Mouse (Mus musculus) G1E (cell line): Measurements from ENCODE around the gene Mia2.

Experiments used
- CTCF ChIP-seq: IDR thresholded peaks from 2 replicates; pipeline ENCODE4 v1.5.1; 2012; ENCODE audit warnings: low read depth, low read length, inconsistent platforms, mixed read lengths
- GATA2 ChIP-seq: IDR thresholded peaks from 2 replicates; pipeline ENCODE4 v1.6.1; 2012; ENCODE audit warnings: low read depth, low read length, inconsistent platforms, borderline replicate concordance
- TAL1 ChIP-seq: conservative IDR thresholded peaks from 2 replicates; pipeline ENCODE4 v1.6.1; 2012; ENCODE audit warnings: low read depth, low read length, inconsistent platforms, mixed read lengths

DNA sequence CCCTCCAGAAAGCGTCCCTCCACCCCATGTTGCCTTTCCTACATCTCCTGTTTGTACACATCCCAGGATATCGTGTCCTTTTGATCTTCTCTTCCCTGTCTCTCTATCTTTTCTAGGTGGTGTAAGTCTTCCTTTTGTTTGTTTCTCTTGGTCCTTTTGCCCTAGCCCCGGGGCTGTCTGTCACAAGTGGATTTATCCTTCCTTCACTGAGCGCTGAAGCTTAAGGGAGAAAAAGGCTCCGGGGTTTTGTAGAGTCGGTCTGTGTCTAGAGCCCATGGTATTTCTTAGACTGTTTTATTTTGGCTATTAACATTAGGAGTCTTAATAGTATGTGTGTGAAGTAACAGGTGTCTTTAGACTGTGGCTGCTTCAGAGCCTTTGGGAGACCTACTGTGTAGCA is 41.4 kb downstream of the Mia2 start:
- TF ChIP-seq TAL1 (no peak), CTCF (no peak), GATA2 (no peak)
